Mouse (Mus musculus) myocyte (in vitro differentiated cells): Measurements from ENCODE around the gene Gm20696. TPM values are rescaled to one million over a fixed set of nuclear protein-coding genes. Genes with fewer than 3 reads are reported as not detected.
A peak's percentile ranks its signal among the peaks of the same experiment; 100 is the strongest.

ENCODE experiments used
- H3K27me3 ChIP-seq: one replicate; pipeline ENCODE4 v1.6.1; 2011; ENCODE audit not compliant: control insufficient read depth, insufficient read depth, insufficient read length
- H3K36me3 ChIP-seq: one replicate; pipeline ENCODE4 v1.6.1; 2011; ENCODE audit not compliant: control insufficient read depth, insufficient read depth
- H3K4me2 ChIP-seq: one replicate; pipeline ENCODE4 v1.6.1; 2011; ENCODE audit warnings: low read depth, control low read depth
- H3K4me3 ChIP-seq: one replicate; pipeline ENCODE4 v1.5.1; 2011; ENCODE audit warnings: mild to moderate bottlenecking, control low read depth, moderate library complexity
- H3K79me2 ChIP-seq: one replicate; pipeline ENCODE4 v1.6.1; 2011; ENCODE audit not compliant: control insufficient read depth, insufficient read depth
- H3ac ChIP-seq: one replicate; pipeline ENCODE4 v1.6.1; 2011; ENCODE audit not compliant: control insufficient read depth, insufficient read length
- CEBPB ChIP-seq: IDR thresholded peaks from 2 replicates; pipeline ENCODE4 v1.6.1; 2011; ENCODE audit warnings: mild to moderate bottlenecking, moderate library complexity; ENCODE audit not compliant: poor library complexity, insufficient read depth, severe bottlenecking
- E2F4 ChIP-seq: IDR thresholded peaks from one replicate; pipeline ENCODE4 v1.6.1; 2011; ENCODE audit warnings: mild to moderate bottlenecking, control low read depth, moderate library complexity; ENCODE audit not compliant: insufficient read depth
- MAX ChIP-seq: IDR thresholded peaks from one replicate; pipeline ENCODE4 v1.6.1; 2011; ENCODE audit warnings: low read depth, mild to moderate bottlenecking, control low read depth
- MYOD1 ChIP-seq, 3 experiments: IDR thresholded peaks; one replicate each; pipeline ENCODE4 v1.6.1; 2011; ENCODE audit warnings: control low read depth in 2 of 3, low read depth in 2 of 3, mild to moderate bottlenecking in 2 of 3, moderate library complexity in 1 of 3; ENCODE audit not compliant: insufficient read length in 2 of 3, control insufficient read depth in 1 of 3
- MYOG ChIP-seq, 3 experiments: IDR thresholded peaks; one replicate each; pipeline ENCODE4 v1.6.1; 2011; ENCODE audit warnings: control low read depth in 2 of 3, low read depth in 2 of 3, mild to moderate bottlenecking in 2 of 3; ENCODE audit not compliant: insufficient read length in 2 of 3, control insufficient read depth in 1 of 3, insufficient read depth in 1 of 3
- POLR2A ChIP-seq: IDR thresholded peaks from one replicate; pipeline ENCODE4 v1.6.1; 2011; ENCODE audit warnings: low read depth, mild to moderate bottlenecking, control low read depth, moderate library complexity; ENCODE audit not compliant: insufficient read length
- POLR2AphosphoS2 ChIP-seq: IDR thresholded peaks from one replicate; pipeline ENCODE4 v1.6.1; 2011; ENCODE audit warnings: low read depth, control low read depth; ENCODE audit not compliant: insufficient read length
- REST ChIP-seq: IDR thresholded peaks from one replicate; pipeline ENCODE4 v1.6.1; 2011; ENCODE audit warnings: mild to moderate bottlenecking, control low read depth, moderate library complexity; ENCODE audit not compliant: insufficient read depth, insufficient read length
- SRF ChIP-seq: IDR thresholded peaks from one replicate; pipeline ENCODE4 v1.6.1; 2011; ENCODE audit warnings: low read depth; ENCODE audit not compliant: control insufficient read depth, insufficient read length
- TCF12 ChIP-seq: IDR thresholded peaks from one replicate; pipeline ENCODE4 v1.6.1; 2011; ENCODE audit warnings: mild to moderate bottlenecking, control low read depth; ENCODE audit not compliant: poor library complexity, insufficient read depth, severe bottlenecking
- TCF3 ChIP-seq: IDR thresholded peaks from one replicate; pipeline ENCODE4 v1.6.1; 2011; ENCODE audit warnings: low read depth, control low read depth; ENCODE audit not compliant: insufficient read length
- USF1 ChIP-seq: IDR thresholded peaks from one replicate; pipeline ENCODE4 v1.6.1; 2011; ENCODE audit warnings: low read depth, mild to moderate bottlenecking, control low read depth, moderate library complexity
- polyA plus RNA-seq: library from polyadenylated mRNA; unstranded; fragments of >200 nt; fragmentation: generic; extraction: Trizol; gene quantifications from one replicate; pipeline ENCODE4 v1.2.1, GENCODE M21; 2012; ENCODE audit warnings: missing spikeins

The Gm20696 gene
- polyA plus RNA-seq, 1 experiment, result 0.13 TPM

GRCm38 (mm10) chr6:99427301-99427700, 239.3 kb downstream of the Gm20696 start:
- Histone ChIP-seq H3K79me2 (no peaks in the 10 kb centered on the region), H3K4me3 (no peak overlapping the region), H3K27me3 (no peaks in the 10 kb centered on the region), H3K4me2 (no peak overlapping the region), H3K36me3 (no peaks in the 10 kb centered on the region), H3ac (no peak overlapping the region)
- TF ChIP-seq MAX (no peak), CEBPB (no peak), REST (no peak), TCF12 (no peak), MYOG (IDR thresholded peaks at IDR 0.05; ENCODE audit: control insufficient read depth in 1 of 3, insufficient read depth in 1 of 3, insufficient read length in 2 of 3, low read depth in 2 of 3) (no peak), POLR2AphosphoS2 (no peak), USF1 (no peak), TCF3 (no peak), POLR2A (no peak), MYOD1 (IDR thresholded peaks at IDR 0.05; ENCODE audit: control insufficient read depth in 1 of 3, insufficient read length in 2 of 3, low read depth in 2 of 3) (no peak), E2F4 (no peak), SRF (no peak)

GRCm38 (mm10) chr6:99425044-99425443, 241.6 kb downstream of the Gm20696 start:
- Histone ChIP-seq H3K36me3 (no peaks in the 10 kb centered on the region), H3K4me3 (no peak overlapping the region), H3K79me2 (no peaks in the 10 kb centered on the region), H3ac (no peak overlapping the region), H3K4me2 (no peak overlapping the region), H3K27me3 (no peaks in the 10 kb centered on the region)
- TF ChIP-seq CEBPB (no peak), TCF12 (no peak), MYOG (IDR thresholded peaks at IDR 0.05; ENCODE audit: control insufficient read depth in 1 of 3, insufficient read depth in 1 of 3, insufficient read length in 2 of 3, low read depth in 2 of 3) (peak in 1 of 3 experiments; percentile 11), MYOD1 (IDR thresholded peaks at IDR 0.05; ENCODE audit: control insufficient read depth in 1 of 3, insufficient read length in 2 of 3, low read depth in 2 of 3) (peak in 2 of 3 experiments; percentile 16 to 70)

- TF ChIP-seq TCF3, result no peak
- no peak for TF ChIP-seq E2F4
- no peak for TF ChIP-seq SRF
- no peak for TF ChIP-seq MAX
- no peak for TF ChIP-seq MYOD1 (IDR thresholded peaks at IDR 0.05; ENCODE audit: control insufficient read depth in 1 of 3, insufficient read length in 2 of 3, low read depth in 2 of 3)
- TF ChIP-seq CEBPB, result no peak
- TF ChIP-seq TCF12, result no peak
- TF ChIP-seq MYOG (IDR thresholded peaks at IDR 0.05; ENCODE audit: control insufficient read depth in 1 of 3, insufficient read depth in 1 of 3, insufficient read length in 2 of 3, low read depth in 2 of 3), result no peak
- no peak for TF ChIP-seq POLR2AphosphoS2
- no peak for TF ChIP-seq POLR2A
- no peaks in the 10 kb centered on the region for H3K27me3 ChIP-seq
- H3K4me2 ChIP-seq, result no peak overlapping the region
- no peak overlapping the region for H3K4me3 ChIP-seq
- H3K79me2 ChIP-seq, result no peaks in the 10 kb centered on the region
- H3K36me3 ChIP-seq, result no peaks in the 10 kb centered on the region
- H3ac ChIP-seq, result no peak overlapping the region
Measured at GRCm38 (mm10) chr6:99420666-99421065, 245.9 kb downstream of the Gm20696 start.

GRCm38 (mm10) chr6:99412598-99412997, 254.0 kb downstream of the Gm20696 start:
- H3K4me2 ChIP-seq, result no peak overlapping the region
- H3K36me3 ChIP-seq, result no peaks in the 10 kb centered on the region
- H3K79me2 ChIP-seq, result no peaks in the 10 kb centered on the region
- TF ChIP-seq REST (no peak), TCF12 (no peak), POLR2A (no peak), MAX (no peak), E2F4 (no peak), POLR2AphosphoS2 (no peak), USF1 (no peak), SRF (no peak), MYOD1 (IDR thresholded peaks at IDR 0.05; ENCODE audit: control insufficient read depth in 1 of 3, insufficient read length in 2 of 3, low read depth in 2 of 3) (no peak), MYOG (IDR thresholded peaks at IDR 0.05; ENCODE audit: control insufficient read depth in 1 of 3, insufficient read depth in 1 of 3, insufficient read length in 2 of 3, low read depth in 2 of 3) (no peak), TCF3 (no peak), CEBPB (no peak)
- H3K27me3 ChIP-seq, result no peaks in the 10 kb centered on the region
- no peak overlapping the region for H3ac ChIP-seq
- H3K4me3 ChIP-seq, result no peak overlapping the region

GRCm38 (mm10) chr6:99409602-99410001, 257.0 kb downstream of the Gm20696 start:
- TF ChIP-seq MAX (no peak), REST (no peak), MYOD1 (IDR thresholded peaks at IDR 0.05; ENCODE audit: control insufficient read depth in 1 of 3, insufficient read length in 2 of 3, low read depth in 2 of 3) (no peak), POLR2A (no peak), E2F4 (no peak), MYOG (IDR thresholded peaks at IDR 0.05; ENCODE audit: control insufficient read depth in 1 of 3, insufficient read depth in 1 of 3, insufficient read length in 2 of 3, low read depth in 2 of 3) (no peak), CEBPB (no peak), TCF3 (no peak), USF1 (no peak), TCF12 (no peak), SRF (no peak), POLR2AphosphoS2 (no peak)
- no peaks in the 10 kb centered on the region for H3K79me2 ChIP-seq
- no peak overlapping the region for H3ac ChIP-seq
- H3K27me3 ChIP-seq, result no peaks in the 10 kb centered on the region
- H3K36me3 ChIP-seq, result no peaks in the 10 kb centered on the region
- H3K4me2 ChIP-seq, result no peak overlapping the region
- no peak overlapping the region for H3K4me3 ChIP-seq
